Comparison of ENCODE assay signal across 11 mouse cellular contexts in the genomic region with DNA sequence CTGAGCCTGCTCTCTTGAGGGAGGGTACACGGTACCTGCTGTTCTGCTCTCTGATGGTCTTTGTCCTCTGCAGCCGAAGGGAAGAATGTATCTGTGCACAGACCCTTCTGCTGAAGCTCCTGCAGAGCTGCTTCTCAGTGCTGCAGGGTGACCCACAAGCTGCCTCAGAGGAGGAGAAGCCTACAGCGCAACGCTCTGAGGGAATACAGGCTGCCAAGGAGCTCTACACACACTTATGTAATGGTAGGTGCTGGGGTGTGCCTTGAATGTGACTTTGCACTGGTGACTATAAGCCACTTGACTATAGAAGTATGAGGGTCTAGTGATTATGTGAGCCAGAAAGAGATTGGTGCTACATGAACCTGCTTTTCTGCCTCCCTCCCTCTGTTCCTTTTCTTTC.
"Had no signal": no experiment of that assay in that cellular context is flagged by ENCODE, and none has a peak within 500 bp of the region (broad histone marks: within the 10 kb centered on the region; RNA-seq: fewer than 3 reads in every experiment).

No protein-coding gene starts in this region.

- H3K9ac ChIP-seq: limb, embryonic 13.5 days; liver, embryonic 14.5 days; midbrain, embryonic 13.5 days; stomach, embryonic 15.5 days had no signal

- ATAC-seq: intestine, postnatal 0 days; midbrain, embryonic 13.5 days had no signal

- DNase-seq: kidney, adult 8-10 months; kidney, postnatal 25 days; lung, adult 18-20 months; lung, postnatal 36 days; spleen, adult 18-20 months; thymus, postnatal 36 days had no signal

- H3K27ac ChIP-seq: limb, embryonic 13.5 days; liver, embryonic 14.5 days; midbrain, embryonic 13.5 days; stomach, embryonic 15.5 days had no signal

- H3K4me3 ChIP-seq: limb, embryonic 13.5 days; midbrain, embryonic 13.5 days; stomach, embryonic 15.5 days had no signal

- H3K4me1 ChIP-seq: limb, embryonic 13.5 days; midbrain, embryonic 13.5 days; stomach, embryonic 15.5 days had no signal

- H3K4me2 ChIP-seq: limb, embryonic 13.5 days; midbrain, embryonic 13.5 days; stomach, embryonic 15.5 days had no signal

- H3K9me3 ChIP-seq: limb, embryonic 13.5 days; midbrain, embryonic 13.5 days; stomach, embryonic 15.5 days had no signal

- H3K27me3 ChIP-seq: limb, embryonic 13.5 days; midbrain, embryonic 13.5 days; stomach, embryonic 15.5 days had no signal
